Mouse (Mus musculus) gastrocnemius, postnatal 10 days (tissue): ENCODE measurements around the gene Sergef. TPM values are rescaled to one million over a fixed set of nuclear protein-coding genes. Genes with fewer than 3 reads are reported as not detected.
A peak's percentile ranks its signal among the peaks of the same experiment; 100 is the strongest.

Experiments used
- DNase-seq: peaks from one replicate; pipeline ENCODE4 v3.0.0; 2021; ENCODE audit warnings: mixed read lengths
- total RNA-seq, 2 experiments: library from RNA; stranded (reverse); gene quantifications; 2 replicates each; pipeline ENCODE4 v1.2.3; 2021

Sergef gene
- total RNA-seq, 2 experiments from 2014 or later: 5.8 to 6.7 TPM

GRCm38 (mm10) chr7:46492134-46492678 lies 147.4 kb downstream of the Sergef start:
- no peak for DNase-seq

- no peak for DNase-seq
Observed at GRCm38 (mm10) chr7:46487354-46487753, 152.3 kb downstream of the Sergef start.

- DNase-seq: no peak
Observed at GRCm38 (mm10) chr7:46486761-46487160, 152.8 kb downstream of the Sergef start.

GRCm38 (mm10) chr7:46484223-46484622 lies 155.4 kb downstream of the Sergef start:
- no peak for DNase-seq

GRCm38 (mm10) chr7:46483050-46483449 lies 156.6 kb downstream of the Sergef start:
- DNase-seq: no peak

GRCm38 (mm10) chr7:46482099-46482531 lies 157.5 kb downstream of the Sergef start:
- DNase-seq: peak; percentile 25

- DNase-seq: no peak
Observed at GRCm38 (mm10) chr7:46479793-46480192, 159.8 kb downstream of the Sergef start.

GRCm38 (mm10) chr7:46477456-46477855 lies 162.2 kb downstream of the Sergef start:
- DNase-seq: no peak

- no peak for DNase-seq
Observed at GRCm38 (mm10) chr7:46475464-46475863, 164.1 kb downstream of the Sergef start.

GRCm38 (mm10) chr7:46473141-46473540 lies 166.5 kb downstream of the Sergef start:
- no peak for DNase-seq

GRCm38 (mm10) chr7:46471054-46471737 lies 168.4 kb downstream of the Sergef start:
- DNase-seq: no peak

- DNase-seq: no peak
Observed at GRCm38 (mm10) chr7:46469542-46469941, 170.1 kb downstream of the Sergef start.

- DNase-seq: no peak
Observed at GRCm38 (mm10) chr7:46466422-46466981, 173.1 kb downstream of the Sergef start.

- no peak for DNase-seq
Observed at GRCm38 (mm10) chr7:46463136-46463535, 176.5 kb downstream of the Sergef start.

- DNase-seq: no peak
Observed at GRCm38 (mm10) chr7:46462287-46462686, 177.3 kb downstream of the Sergef start.

- no peak for DNase-seq
Observed at GRCm38 (mm10) chr7:46459605-46460245, 179.9 kb downstream of the Sergef start.

- no peak for DNase-seq
Observed at GRCm38 (mm10) chr7:46459200-46459599, 180.4 kb downstream of the Sergef start.

GRCm38 (mm10) chr7:46457889-46458288 lies 181.7 kb downstream of the Sergef start:
- DNase-seq: no peak

- DNase-seq: no peak
Observed at GRCm38 (mm10) chr7:46453930-46454679, 185.5 kb downstream of the Sergef start.

- no peak for DNase-seq
Observed at GRCm38 (mm10) chr7:46448922-46449645, 190.5 kb downstream of the Sergef start.

- no peak for DNase-seq
Observed at GRCm38 (mm10) chr7:46447473-46448165, 192.0 kb downstream of the Sergef start.
